Mouse (Mus musculus): ENCODE measurements around the gene Cyth1. TPM values are rescaled to one million over a fixed set of nuclear protein-coding genes. Genes with fewer than 3 reads are reported as not detected.
A peak's percentile ranks its signal among the peaks of the same experiment; 100 is the strongest.

Gene Cyth1
- polyA plus RNA-seq, 1 experiment from 2014 or later, result 16.2 TPM

GRCm38 (mm10) chr11:118233924-118234323, 14.5 kb downstream of the Cyth1 start:
- H3K4me1 ChIP-seq, result peaks cover 27% of the 10 kb centered on the region
- no peak for ATAC-seq (ENCODE audit: insufficient number of reproducible peaks, low FRiP score, low TSS enrichment, low read depth)

DNA sequence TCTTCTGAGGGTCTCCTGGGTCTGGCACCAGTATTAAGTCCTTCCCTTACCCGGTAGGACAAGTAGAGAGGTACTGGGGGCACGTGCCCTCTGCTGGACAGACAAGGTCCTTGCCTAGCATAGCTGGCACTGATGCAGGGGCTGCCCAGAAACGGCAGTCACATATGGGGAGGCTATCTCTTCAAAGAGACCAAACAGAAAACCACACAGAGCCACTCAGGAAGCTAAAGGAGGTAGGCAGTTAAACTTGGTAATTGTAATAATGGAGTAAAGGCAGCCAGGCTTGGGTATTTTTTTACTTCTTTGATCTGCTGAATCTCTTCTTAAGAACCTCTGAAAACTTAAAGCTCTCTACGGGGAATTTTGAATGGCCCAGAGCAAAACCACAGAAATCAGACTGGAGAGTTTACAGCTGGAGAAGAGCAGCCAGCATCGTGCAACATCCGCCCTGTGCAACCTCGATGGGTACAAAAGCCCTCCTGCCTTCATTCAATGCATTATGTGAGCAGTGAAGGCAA, 16.0 kb downstream of the Cyth1 start:
- no peak overlapping the region for H3K4me3 ChIP-seq
- H3K9me3 ChIP-seq, result no peaks in the 10 kb centered on the region
- H3K4me1 ChIP-seq, result peaks cover 18% of the 10 kb centered on the region
- no peak overlapping the region for H3K9ac ChIP-seq
- no peak overlapping the region for H3K27ac ChIP-seq
- WGBS, result 27% methylated on average over 7 of the region's 7 CpGs
- H3K27me3 ChIP-seq, result no peaks in the 10 kb centered on the region
- 0 out of 2 replicates have a peak, but pooled peaks have one; percentile 59 for ATAC-seq (ENCODE audit: insufficient number of reproducible peaks, low FRiP score, low TSS enrichment, low read depth)
- no peak overlapping the region for H3K4me2 ChIP-seq
- H3K36me3 ChIP-seq, result no peaks in the 10 kb centered on the region

More at GRCm38 (mm10) chr11:118233924-118234323, 14.5 kb downstream of the Cyth1 start:
- no peaks in the 10 kb centered on the region for H3K36me3 ChIP-seq
- no peaks in the 10 kb centered on the region for H3K27me3 ChIP-seq
- H3K4me3 ChIP-seq, result no peak overlapping the region
- no peak overlapping the region for H3K27ac ChIP-seq
- WGBS, result 67% methylated on average over 3 of the region's 3 CpGs
- no peaks in the 10 kb centered on the region for H3K9me3 ChIP-seq
- no peak overlapping the region for H3K4me2 ChIP-seq
- no peak overlapping the region for H3K9ac ChIP-seq

- H3K4me3 ChIP-seq, result no peak overlapping the region
- 67% methylated on average over 5 of the region's 5 CpGs for WGBS
- no peak overlapping the region for H3K9ac ChIP-seq
- no peak overlapping the region for H3K4me2 ChIP-seq
- H3K4me1 ChIP-seq, result peaks cover 11% of the 10 kb centered on the region
- ATAC-seq (ENCODE audit: insufficient number of reproducible peaks, low FRiP score, low TSS enrichment, low read depth), result no peak
- H3K27me3 ChIP-seq, result no peaks in the 10 kb centered on the region
- no peaks in the 10 kb centered on the region for H3K36me3 ChIP-seq
- no peak overlapping the region for H3K27ac ChIP-seq
- H3K9me3 ChIP-seq, result no peaks in the 10 kb centered on the region
Measured at GRCm38 (mm10) chr11:118229941-118230340, 18.5 kb downstream of the Cyth1 start.

DNA sequence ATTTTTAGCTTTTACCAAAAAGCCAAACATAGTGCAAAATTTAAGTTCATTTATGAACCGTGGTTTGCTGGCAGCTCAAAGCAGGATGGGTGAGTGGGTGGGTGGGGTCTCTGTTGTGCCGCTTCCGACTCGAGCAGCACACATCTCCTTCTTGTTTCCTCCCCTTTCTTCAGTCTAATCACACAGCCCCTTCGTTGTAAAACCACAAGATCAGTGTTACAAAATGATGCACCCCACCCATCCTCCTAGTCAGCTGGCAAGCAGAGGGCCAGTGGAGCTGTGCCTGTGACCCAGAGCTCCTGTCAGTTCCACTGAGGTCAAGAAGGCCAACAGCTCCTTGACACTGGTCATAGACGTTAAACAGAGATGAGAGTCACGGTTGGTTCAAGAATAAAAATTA, 20.7 kb downstream of the Cyth1 start:
- Histone ChIP-seq H3K4me2 (no peak overlapping the region), H3K27ac (no peak overlapping the region), H3K9me3 (no peaks in the 10 kb centered on the region), H3K27me3 (no peaks in the 10 kb centered on the region), H3K4me1 (peaks cover 10% of the 10 kb centered on the region), H3K9ac (no peak overlapping the region), H3K4me3 (no peak overlapping the region), H3K36me3 (no peaks in the 10 kb centered on the region)
- no peak for ATAC-seq (ENCODE audit: insufficient number of reproducible peaks, low FRiP score, low TSS enrichment, low read depth)
- WGBS, result 66% methylated on average over 7 of the region's 7 CpGs

DNA sequence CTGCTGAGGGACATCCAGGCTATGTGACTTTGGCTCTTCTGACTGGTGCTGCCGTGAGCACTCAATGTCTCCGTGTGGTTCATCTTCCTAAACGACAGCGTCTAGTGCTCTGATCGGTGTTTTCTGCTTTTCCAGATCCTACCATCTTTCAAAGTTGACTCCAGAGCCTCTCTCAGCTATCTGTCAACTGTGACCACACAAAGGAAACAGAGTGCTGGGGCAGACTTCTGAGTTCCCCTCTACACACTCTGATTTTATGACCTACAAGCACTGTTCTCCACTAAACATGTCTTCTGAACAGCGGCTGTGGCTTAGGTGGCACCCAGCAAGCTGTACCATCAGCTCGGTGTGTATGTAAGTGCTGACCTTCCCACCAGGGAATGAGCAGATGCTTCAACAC, 21.5 kb downstream of the Cyth1 start:
- Histone ChIP-seq H3K36me3 (no peaks in the 10 kb centered on the region), H3K4me2 (no peak overlapping the region), H3K9ac (no peak overlapping the region), H3K27ac (no peak overlapping the region), H3K4me3 (no peak overlapping the region), H3K4me1 (peaks cover 3% of the 10 kb centered on the region; the same call in 1 of the 2 replicates), H3K27me3 (no peaks in the 10 kb centered on the region), H3K9me3 (no peaks in the 10 kb centered on the region)
- WGBS, result 86% methylated on average over 7 of the region's 7 CpGs
- ATAC-seq (ENCODE audit: insufficient number of reproducible peaks, low FRiP score, low TSS enrichment, low read depth), result no peak

DNA sequence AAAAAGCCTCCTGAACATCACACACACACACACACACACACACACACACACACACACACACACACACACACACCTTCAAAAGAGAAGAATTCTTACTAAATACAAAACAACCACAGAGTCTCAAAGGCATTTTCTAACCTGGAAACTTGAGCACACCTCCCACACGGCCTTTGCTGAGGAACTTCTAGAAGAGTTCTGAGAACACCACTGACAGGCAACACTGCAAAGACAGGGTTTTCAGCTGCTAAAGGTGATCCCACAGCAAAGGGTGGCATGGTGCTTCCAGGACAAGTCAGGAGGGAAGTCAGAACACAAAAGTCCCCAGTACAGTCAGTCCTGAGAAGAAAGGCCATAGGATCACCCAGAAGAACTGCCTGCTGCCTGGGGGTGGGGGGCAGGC, 22.5 kb downstream of the Cyth1 start:
- no peaks in the 10 kb centered on the region for H3K27me3 ChIP-seq
- H3K4me2 ChIP-seq, result no peak overlapping the region
- peaks cover 4% of the 10 kb centered on the region; the same call in 1 of the 2 replicates for H3K4me1 ChIP-seq
- no peak overlapping the region for H3K4me3 ChIP-seq
- no peak overlapping the region for H3K9ac ChIP-seq
- no peak overlapping the region for H3K27ac ChIP-seq
- no peaks in the 10 kb centered on the region for H3K9me3 ChIP-seq
- ATAC-seq (ENCODE audit: insufficient number of reproducible peaks, low FRiP score, low TSS enrichment, low read depth), result no peak
- 52% methylated on average over 1 of the region's 1 CpGs for WGBS
- no peaks in the 10 kb centered on the region for H3K36me3 ChIP-seq

- ATAC-seq (ENCODE audit: insufficient number of reproducible peaks, low FRiP score, low TSS enrichment, low read depth), result no peak
- H3K4me2 ChIP-seq, result no peak overlapping the region
- 60% methylated on average over 12 of the region's 12 CpGs for WGBS
Measured at GRCm38 (mm10) chr11:118225056-118225836, 23.1 kb downstream of the Cyth1 start.

DNA sequence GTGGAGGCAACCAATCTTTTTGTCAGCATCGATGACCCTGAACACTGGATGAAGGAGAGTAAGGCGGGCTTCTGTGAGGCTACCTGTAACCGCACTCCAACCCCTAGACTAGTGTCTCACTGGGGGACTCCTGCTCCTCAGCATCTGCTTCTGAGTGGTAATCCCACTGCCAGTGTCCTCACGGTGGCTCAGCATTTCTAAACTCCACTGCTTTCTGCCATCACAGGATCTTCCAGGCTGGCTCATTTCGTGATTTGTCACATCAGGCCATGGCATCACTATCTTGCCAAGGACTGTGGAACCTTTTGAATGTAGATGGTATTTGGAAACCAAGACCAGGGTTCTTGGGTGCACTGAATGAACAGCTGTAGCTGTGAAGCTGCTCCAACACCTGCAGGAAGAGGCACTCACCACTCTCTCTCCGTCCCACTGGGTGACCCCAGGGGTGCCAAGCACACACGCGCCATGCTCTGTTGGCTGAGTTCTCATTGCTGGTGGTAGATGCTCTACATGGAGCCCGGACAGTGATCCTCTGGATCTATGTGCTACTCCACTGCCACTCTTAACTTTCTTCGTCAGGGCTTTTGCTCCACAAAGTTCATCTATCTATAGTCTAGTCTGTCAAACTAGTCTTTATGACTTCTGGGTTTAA, 24.9 kb downstream of the Cyth1 start:
- Histone ChIP-seq H3K27me3 (no peaks in the 10 kb centered on the region), H3K4me1 (peaks cover 6% of the 10 kb centered on the region; the same call in 1 of the 2 replicates), H3K4me2 (no peak overlapping the region), H3K4me3 (no peak overlapping the region), H3K27ac (no peak overlapping the region), H3K36me3 (no peaks in the 10 kb centered on the region), H3K9me3 (no peaks in the 10 kb centered on the region), H3K9ac (no peak overlapping the region)
- no peak for ATAC-seq (ENCODE audit: insufficient number of reproducible peaks, low FRiP score, low TSS enrichment, low read depth)
- WGBS, result 83% methylated on average over 10 of the region's 10 CpGs

More at GRCm38 (mm10) chr11:118225056-118225836, 23.1 kb downstream of the Cyth1 start:
- Histone ChIP-seq H3K27me3 (no peaks in the 10 kb centered on the region), H3K36me3 (no peaks in the 10 kb centered on the region), H3K4me3 (no peak overlapping the region), H3K27ac (0 out of 2 replicates have a peak overlapping the region, but pooled peaks have one; percentile 0), H3K9me3 (no peaks in the 10 kb centered on the region), H3K4me1 (peaks cover 6% of the 10 kb centered on the region; the same call in 1 of the 2 replicates), H3K9ac (no peak overlapping the region)

DNA sequence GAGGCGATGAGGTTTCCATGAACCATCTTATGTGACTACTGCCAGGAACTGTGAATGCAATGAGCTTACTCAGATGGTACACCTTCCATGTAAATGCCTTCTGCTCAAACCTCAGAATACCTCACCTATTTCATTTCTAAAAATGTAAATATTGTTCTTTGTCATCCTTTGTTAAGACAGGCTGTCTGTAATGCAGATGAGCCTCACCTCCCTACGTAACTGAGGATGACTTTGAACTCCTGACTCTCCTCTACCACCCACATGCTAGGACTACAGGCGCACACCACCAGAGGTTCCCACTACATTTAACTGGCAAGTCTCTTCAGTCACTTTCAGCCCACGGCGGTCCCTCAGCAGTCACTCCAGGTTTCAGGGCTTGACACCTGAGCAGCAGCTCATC, 25.5 kb downstream of the Cyth1 start:
- Histone ChIP-seq H3K27me3 (no peaks in the 10 kb centered on the region), H3K4me3 (no peak overlapping the region), H3K4me2 (no peak overlapping the region), H3K9me3 (no peaks in the 10 kb centered on the region), H3K27ac (no peak overlapping the region), H3K9ac (no peak overlapping the region), H3K4me1 (peaks cover 6% of the 10 kb centered on the region; the same call in 1 of the 2 replicates), H3K36me3 (no peaks in the 10 kb centered on the region)
- 86% methylated on average over 5 of the region's 5 CpGs for WGBS
- no peak for ATAC-seq (ENCODE audit: insufficient number of reproducible peaks, low FRiP score, low TSS enrichment, low read depth)

- Histone ChIP-seq H3K27ac (no peak overlapping the region), H3K9ac (no peak overlapping the region), H3K4me2 (no peak overlapping the region), H3K9me3 (no peaks in the 10 kb centered on the region), H3K4me1 (peaks cover 6% of the 10 kb centered on the region; the same call in 1 of the 2 replicates), H3K36me3 (no peaks in the 10 kb centered on the region), H3K4me3 (no peak overlapping the region), H3K27me3 (no peaks in the 10 kb centered on the region)
- 63% methylated on average over 6 of the region's 6 CpGs for WGBS
- ATAC-seq (ENCODE audit: insufficient number of reproducible peaks, low FRiP score, low TSS enrichment, low read depth), result no peak
Measured at GRCm38 (mm10) chr11:118222351-118222885, 26.0 kb downstream of the Cyth1 start.

DNA sequence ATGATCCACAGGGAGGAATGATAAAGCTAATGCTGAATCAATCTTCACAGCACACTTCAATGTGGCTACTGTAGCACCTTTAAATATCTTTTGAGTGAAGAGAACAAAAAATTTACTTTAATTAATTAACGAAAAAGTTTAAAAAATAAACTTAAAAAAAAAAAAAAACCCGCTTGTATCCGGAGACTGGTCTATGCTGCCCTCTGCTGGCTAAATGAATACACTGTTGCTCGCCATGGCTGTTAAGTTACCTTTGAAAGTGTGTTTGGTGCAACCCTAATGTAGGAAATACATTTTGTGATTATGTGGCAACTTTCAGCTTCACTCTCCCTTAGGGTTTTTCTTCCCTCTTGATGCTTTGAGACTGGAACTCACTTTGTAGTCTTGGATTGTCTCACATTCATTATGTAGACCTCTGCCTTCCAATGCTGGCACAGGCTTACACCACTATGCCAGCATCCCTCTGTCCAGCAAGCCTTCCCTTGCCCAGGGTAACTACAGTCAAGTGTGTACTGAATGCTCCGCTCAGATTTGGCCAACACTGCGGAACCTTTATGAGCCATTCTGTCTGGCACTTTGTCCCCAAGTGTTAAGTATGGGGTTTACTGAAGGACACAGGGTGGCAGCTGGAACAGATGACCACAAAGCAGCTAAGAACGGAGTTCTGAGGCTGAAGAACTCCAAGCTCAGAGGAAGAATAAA, 27.7 kb downstream of the Cyth1 start:
- no peak for ATAC-seq (ENCODE audit: insufficient number of reproducible peaks, low FRiP score, low TSS enrichment, low read depth)
- peaks cover 14% of the 10 kb centered on the region; the same call in 1 of the 2 replicates for H3K4me1 ChIP-seq
- no peak overlapping the region for H3K4me2 ChIP-seq
- H3K9me3 ChIP-seq, result no peaks in the 10 kb centered on the region
- H3K4me3 ChIP-seq, result no peak overlapping the region
- no peak overlapping the region for H3K9ac ChIP-seq
- no peak overlapping the region for H3K27ac ChIP-seq
- no peaks in the 10 kb centered on the region for H3K36me3 ChIP-seq
- H3K27me3 ChIP-seq, result no peaks in the 10 kb centered on the region
- 18% methylated on average over 7 of the region's 7 CpGs for WGBS
